ENCODE assay signal across 16 mouse cellular contexts in the genomic region with DNA sequence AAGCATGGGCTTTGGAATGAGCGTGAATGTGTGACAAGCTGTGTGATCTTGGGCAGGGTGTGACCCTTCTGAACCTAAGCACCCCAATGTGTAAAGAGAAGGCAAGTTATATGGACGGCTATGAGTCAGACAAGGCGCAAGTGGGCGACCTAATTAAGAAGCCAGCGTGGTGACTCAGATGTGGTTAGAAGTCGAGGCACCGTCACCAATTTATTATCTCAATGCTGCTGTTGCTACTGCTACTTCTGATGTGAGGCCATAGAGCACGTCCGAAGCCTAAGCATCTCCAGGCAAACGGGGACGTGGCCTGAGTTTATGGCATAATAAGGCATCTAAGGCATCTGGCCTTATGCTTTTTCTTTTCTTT.
A peak's percentile ranks its signal among the peaks of the same experiment; 100 is the strongest.
DNase-seq lines count a peak whose midpoint lies in the region; ATAC-seq and TF ChIP-seq lines count a peak whose summit lies in the region.
"Had no signal": no experiment of that assay in that cellular context is flagged by ENCODE, and none has a peak within 500 bp of the region (broad histone marks: within the 10 kb centered on the region; RNA-seq: fewer than 3 reads in every experiment).

No protein-coding gene starts in this region.

- peak; percentile 21 to 58; a peak in 3 of 4 replicates for TF ChIP-seq EP300 in MEL (IDR thresholded peaks at IDR 0.05; ENCODE audit: low read depth in 1 of 2, low read length in 2 of 2)

- no peak overlapping the region for H3K4me3 ChIP-seq in MEL (ENCODE audit: control insufficient read depth in 1 of 2, insufficient read depth in 1 of 2, low read depth in 2 of 2, low read length in 2 of 2)
- H3K4me3 ChIP-seq: embryonic facial prominence, embryonic 12.5 days; forebrain, embryonic 12.5 days; liver, embryonic 13.5 days had no signal

- H3K36me3 ChIP-seq in MEL (ENCODE audit: control insufficient read depth in 1 of 2, insufficient read depth in 2 of 2, low read length in 2 of 2), result peaks cover 0 to 41% of the 10 kb centered on the region in 2 experiments; a peak in 2 of 4 replicates
- no peaks in the 10 kb centered on the region for H3K36me3 ChIP-seq in splenic B cell, adult 2 months (ENCODE audit: control insufficient read depth, insufficient read depth, low read length, poor library complexity, severe bottlenecking)
- H3K36me3 ChIP-seq: embryonic facial prominence, embryonic 12.5 days; forebrain, embryonic 12.5 days; liver, embryonic 13.5 days had no signal

- H3K27ac ChIP-seq in MEL (ENCODE audit: control insufficient read depth, low read depth, low read length), result peak overlapping the region; percentile 39
- H3K27ac ChIP-seq: embryonic facial prominence, embryonic 12.5 days; liver, embryonic 13.5 days; macrophage had no signal

- DNase-seq in thymus, postnatal 0 days (ENCODE audit: low spot score), result peak; percentile 35
- DNase-seq in thymus, postnatal 14 days, result no peak
- DNase-seq in MEL (ENCODE audit: low read depth, low spot score), result peak; percentile 89
- DNase-seq in splenic B cell, adult 2 months (ENCODE audit: low read depth, low spot score), result peak; percentile 41
- DNase-seq in gastrocnemius, postnatal 25 days, result no peak
- DNase-seq in layer of hippocampus, postnatal 36 days, result no peak
- no peak for DNase-seq in testis, postnatal 14 days (ENCODE audit: low spot score)
- DNase-seq: adrenal gland, postnatal 14 days; cerebellum, adult 8-10 months; gastrocnemius, postnatal 10 days; kidney, adult 11 months; liver, embryonic 13.5 days had no signal

- H3K9me3 ChIP-seq in MEL (replicated peaks; ENCODE audit: insufficient read depth, low read length), result no peaks in the 10 kb centered on the region
- H3K9me3 ChIP-seq: embryonic facial prominence, embryonic 12.5 days; forebrain, embryonic 12.5 days; liver, embryonic 13.5 days had no signal

- H3K4me1 ChIP-seq in MEL (ENCODE audit: control insufficient read depth in 1 of 2, insufficient read depth in 2 of 2, low read length in 2 of 2), result peaks cover 5 to 66% of the 10 kb centered on the region in 2 experiments; a peak in 3 of 4 replicates

- no peak for TF ChIP-seq RAD21 in MEL (IDR thresholded peaks at IDR 0.05; ENCODE audit: low read depth, low read length)

- H3K9ac ChIP-seq in MEL (ENCODE audit: control insufficient read depth, low read depth, low read length, poor library complexity, severe bottlenecking), result no peak overlapping the region
- H3K9ac ChIP-seq: embryonic facial prominence, embryonic 12.5 days; forebrain, embryonic 12.5 days; liver, embryonic 13.5 days had no signal

- no peaks in the 10 kb centered on the region for H3K79me2 ChIP-seq in MEL (ENCODE audit: control insufficient read depth, insufficient read depth, low read length, poor library complexity)

- TF ChIP-seq POLR2A in MEL (IDR thresholded peaks at IDR 0.05; ENCODE audit: control insufficient read depth in 1 of 2, insufficient read depth in 1 of 2, low read depth in 1 of 2, low read length in 2 of 2, poor library complexity in 1 of 2), result no peak

- ATAC-seq in common myeloid progenitor, adult 5-6 weeks (replicated peaks; ENCODE audit: low read depth, poor library complexity, severe bottlenecking), result peak; percentile 6

- H3K27me3 ChIP-seq in MEL (ENCODE audit: control insufficient read depth in 1 of 2, insufficient read depth in 2 of 2, low read length in 2 of 2), result no peaks in the 10 kb centered on the region
- H3K27me3 ChIP-seq in splenic B cell, adult 2 months (ENCODE audit: control insufficient read depth, insufficient read depth, low read length, poor library complexity, severe bottlenecking), result no peaks in the 10 kb centered on the region
- H3K27me3 ChIP-seq: embryonic facial prominence, embryonic 12.5 days; forebrain, embryonic 12.5 days; liver, embryonic 13.5 days had no signal

- no peak for TF ChIP-seq CTCF in MEL (IDR thresholded peaks at IDR 0.05 in 2 of 3, conservative IDR thresholded peaks at IDR 0.05 in 1 of 3; ENCODE audit: control insufficient read depth in 1 of 3, insufficient read depth in 1 of 3, low read depth in 2 of 3, low read length in 3 of 3, poor library complexity in 1 of 3, severe bottlenecking in 1 of 3)

TF ChIP-seq in MEL, 35 proteins besides CTCF, POLR2A, EP300 and RAD21:
- peak; percentile 45; the same call in 1 of the 2 replicates for TF ChIP-seq TBP (IDR thresholded peaks at IDR 0.05; ENCODE audit: low read depth, low read length)
- TF ChIP-seq MAX (IDR thresholded peaks at IDR 0.05; ENCODE audit: low read length), result peak; percentile 41; the same call in 1 of the 2 replicates
- no peak for TF ChIP-seq MYC (IDR thresholded peaks at IDR 0.05; ENCODE audit: low read depth, low read length)
- TF ChIP-seq ZNF384 (IDR thresholded peaks at IDR 0.05; ENCODE audit: low read depth, low read length), result peak; percentile 26; the same call in 1 of the 2 replicates
- TF ChIP-seq NRF1 (IDR thresholded peaks at IDR 0.05; ENCODE audit: insufficient read depth, low read depth, low read length, poor library complexity, severe bottlenecking), result no peak
- no peak for TF ChIP-seq ZC3H11A (IDR thresholded peaks at IDR 0.05; ENCODE audit: low read depth, low read length)
- TF ChIP-seq JUND (IDR thresholded peaks at IDR 0.05; ENCODE audit: low read depth, low read length), result 0 out of 2 replicates have a peak, but pooled peaks have one; percentile 69
- no peak for TF ChIP-seq ZMIZ1 (IDR thresholded peaks at IDR 0.05; ENCODE audit: low read depth, low read length)
- TF ChIP-seq GATA1 (IDR thresholded peaks at IDR 0.05; ENCODE audit: low read depth, low read length), result peak; percentile 52
- TF ChIP-seq TAL1 (IDR thresholded peaks at IDR 0.05; ENCODE audit: low read length), result peak; percentile 28; the same call in 1 of the 2 replicates
- no peak for TF ChIP-seq ZKSCAN1 (IDR thresholded peaks at IDR 0.05; ENCODE audit: low read depth, low read length)
- TF ChIP-seq CHD2 (IDR thresholded peaks at IDR 0.05; ENCODE audit: low read length), result no peak
- 0 out of 2 replicates have a peak, but pooled peaks have one; percentile 4 for TF ChIP-seq SMC3 (IDR thresholded peaks at IDR 0.05; ENCODE audit: low read depth, low read length)
- TF ChIP-seq GABPA (IDR thresholded peaks at IDR 0.05; ENCODE audit: low read depth, low read length), result no peak
- peak; percentile 30; the same call in 1 of the 2 replicates for TF ChIP-seq ETS1 (IDR thresholded peaks at IDR 0.05; ENCODE audit: low read depth, low read length)

Comparison
In these comparisons a context has a peak if more than half of its experiments do, and no peak if none do; other contexts are left out.
1. DNase-seq: peak in thymus, postnatal 0 days (single experiment), MEL (single experiment) and splenic B cell, adult 2 months (single experiment); none in thymus, postnatal 14 days (single experiment), gastrocnemius, postnatal 25 days (single experiment), layer of hippocampus, postnatal 36 days (0 of 2) and testis, postnatal 14 days (single experiment).